Mouse (Mus musculus) testis, adult 10 weeks (tissue): ENCODE data around the gene Stxbp3. TPM values are rescaled to one million over a fixed set of nuclear protein-coding genes. Genes with fewer than 3 reads are reported as not detected.

Experiments used
- polyA plus RNA-seq: library from polyadenylated mRNA; stranded (reverse); fragments of 350-450 nt; fragmentation: Illumina TruSeq; extraction: RNeasy Lipid Tissue Mini Kit (QIAGEN cat#74804); gene quantifications from one replicate; pipeline ENCODE4 v1.2.3, GENCODE M21; 2014; ENCODE audit warnings: low read depth, low replicate concordance

Stxbp3 gene
- polyA plus RNA-seq = 32.1 TPM

DNA sequence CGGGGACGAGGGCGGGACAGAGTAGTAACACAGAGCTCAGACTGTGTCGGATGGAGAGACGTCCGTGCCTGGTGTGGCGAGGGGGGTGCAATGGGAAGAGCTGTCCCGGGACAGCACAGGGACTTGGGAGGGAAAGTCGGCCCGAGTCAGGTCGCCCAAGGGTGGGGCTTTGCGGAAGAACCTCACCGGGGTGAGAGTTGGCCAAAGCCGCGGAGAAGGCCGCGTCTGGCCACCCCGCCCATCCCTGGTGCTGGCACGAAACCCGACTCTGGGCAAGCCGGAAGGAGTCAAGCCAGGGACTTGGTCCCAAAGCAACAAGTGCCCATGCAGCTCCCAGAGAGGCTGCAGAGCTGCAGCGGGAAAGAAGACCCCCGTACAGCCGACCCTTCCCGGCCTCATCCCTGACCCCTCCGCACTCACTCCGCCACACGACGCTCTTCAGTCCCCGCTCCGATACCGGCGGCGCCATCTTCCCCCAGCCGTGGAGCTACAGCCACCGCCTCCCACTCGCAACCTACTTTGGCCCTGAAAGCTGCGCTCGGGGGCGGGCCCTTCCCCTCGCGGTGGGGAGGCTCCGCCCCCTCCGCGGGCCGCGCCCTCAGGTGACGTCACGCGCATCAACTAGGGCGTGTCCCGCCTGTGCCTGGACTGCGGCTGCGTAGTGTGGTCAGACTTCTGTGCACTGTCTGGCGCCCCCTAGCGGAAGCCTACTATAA, at the start of gene Stxbp3:
TSS of gene Stxbp3 (minus strand) at position 527 of the 716 bp plus-strand sequence.

DNA sequence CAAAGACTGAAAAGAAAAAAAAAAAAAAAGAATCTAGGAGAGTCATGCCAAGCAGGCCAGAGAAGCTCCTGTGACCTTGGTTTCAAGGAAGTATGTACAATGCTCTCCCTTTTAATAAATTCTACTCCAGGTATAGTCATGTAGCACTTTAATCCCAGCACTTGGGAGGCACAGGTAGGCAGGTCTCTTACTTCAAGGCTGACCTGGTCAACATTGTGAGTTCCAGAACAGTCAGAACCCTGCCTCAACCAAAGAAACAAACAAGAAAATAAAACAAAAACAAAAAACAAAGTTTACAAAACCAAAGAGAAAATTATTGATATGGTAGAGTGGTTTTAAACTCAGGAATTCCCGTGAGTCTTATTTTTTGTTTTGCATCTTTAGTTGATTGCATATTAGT, 49.6 kb upstream of the Stxbp3 start, which contains the start of gene Fndc7:
TSS of gene Fndc7 (minus strand) at position 101 of the 400 bp plus-strand sequence.

Other genes with a start within 250 kb of the Stxbp3 start
- 69.3 TPM for gene Wdr47, start 249.2 kb downstream of the Stxbp3 start, polyA plus RNA-seq
- gene Clcc1, start 186.6 kb downstream of the Stxbp3 start, polyA plus RNA-seq = 20.2 TPM
- gene Gpsm2, start 118.2 kb downstream of the Stxbp3 start, polyA plus RNA-seq = 12.3 TPM
- gene Aknad1, start 100.9 kb downstream of the Stxbp3 start, polyA plus RNA-seq = 48.3 TPM
- gene Fndc7, start 49.5 kb upstream of the Stxbp3 start, polyA plus RNA-seq = 0.43 TPM
- 97.7 TPM for gene Prpf38b, start 71.2 kb upstream of the Stxbp3 start, polyA plus RNA-seq
- 39.8 TPM for gene Henmt1, start 99.3 kb upstream of the Stxbp3 start, polyA plus RNA-seq
- not detected for gene Gm9857, start 99.9 kb upstream of the Stxbp3 start, polyA plus RNA-seq
- 3.2 TPM for gene Fam102b, start 187.1 kb upstream of the Stxbp3 start, polyA plus RNA-seq
- gene Slc25a54, start 239.9 kb upstream of the Stxbp3 start, polyA plus RNA-seq = 38.4 TPM